Mouse (Mus musculus) fibroblast of lung, adult 2 months (primary cell): Measurements from ENCODE around the gene Spata25.
"Not testable (repeated sequence)": the region's sequence is repeated elsewhere in the genome, so short reads cannot be mapped to it uniquely, and the experiment has no call there.

Experiments
- DNase-seq: peaks from one replicate; pipeline ENCODE4 v3.0.0-alpha.2; 2011; ENCODE audit warnings: low read depth

Gene Spata25

GRCm38 (mm10) chr2:164828437-164828836 lies at the start of gene Spata25:
TSS of gene Spata25 (minus strand) at chr2:164828537.
- no peak for DNase-seq

DNA sequence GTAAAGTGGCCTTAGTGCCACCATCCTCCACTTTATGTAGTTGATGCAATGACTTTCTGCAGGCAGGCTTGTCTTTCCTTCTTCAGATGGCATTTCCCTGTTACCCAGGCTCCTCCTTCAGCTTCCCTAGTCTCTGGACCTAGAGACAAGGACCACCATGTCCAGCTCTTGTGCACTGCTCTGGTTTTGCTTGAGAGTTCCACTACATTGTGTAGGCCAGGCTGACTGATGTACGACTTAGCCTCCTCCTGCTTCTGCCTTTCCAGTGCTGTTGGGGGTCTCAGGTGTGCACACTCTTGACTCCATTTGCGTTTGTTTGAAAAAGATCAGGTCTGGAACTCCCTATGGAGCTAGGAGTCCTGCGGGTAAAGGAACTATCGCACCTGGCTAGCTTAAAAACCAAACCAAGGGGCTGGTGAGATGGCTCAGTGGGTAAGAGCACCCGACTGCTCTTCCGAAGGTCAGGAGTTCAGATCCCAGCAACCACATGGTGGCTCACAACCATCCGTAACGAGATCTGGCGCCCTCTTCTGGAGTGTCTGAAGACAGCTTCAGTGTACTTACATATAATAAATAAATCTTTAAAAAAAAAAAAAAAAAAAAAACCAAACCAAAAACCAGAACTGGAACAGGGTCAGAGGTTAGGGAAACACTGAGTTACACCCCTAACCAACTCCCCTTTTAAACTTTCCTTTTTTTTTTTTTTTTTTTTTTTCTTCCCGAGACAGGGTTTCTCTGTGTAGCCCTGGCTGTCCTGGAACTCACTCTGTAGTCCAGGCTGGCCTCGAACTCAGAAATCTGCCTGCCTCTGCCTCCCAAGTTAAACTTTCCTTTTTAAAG lies 49.3 kb upstream of the Spata25 start:
- DNase-seq: not testable (repeated sequence)

DNA sequence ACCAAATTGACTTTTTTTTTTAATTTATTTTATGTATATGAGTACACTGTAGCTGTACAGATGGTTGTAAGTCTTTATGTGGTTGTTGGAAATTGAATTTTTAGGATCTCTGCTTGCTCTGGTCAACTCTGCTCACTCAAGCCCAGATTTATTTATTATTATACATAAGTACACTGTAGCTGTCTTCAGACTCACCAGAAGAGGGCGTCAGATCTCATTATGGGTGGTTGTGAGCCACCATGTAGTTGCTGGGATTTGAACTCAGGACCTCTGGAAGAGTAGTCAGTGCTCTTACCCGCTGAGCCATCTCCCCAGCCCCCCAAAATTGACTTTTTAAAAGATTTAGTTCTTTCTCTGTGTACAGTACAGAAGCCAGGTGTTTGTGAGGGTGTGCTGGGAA lies 47.3 kb upstream of the Spata25 start:
- not testable (repeated sequence) for DNase-seq

- DNase-seq: peak; percentile 40
These were observed 46.0 kb upstream of the Spata25 start for GRCm38 (mm10) chr2:164874239-164874769.

GRCm38 (mm10) chr2:164873621-164874020 lies 45.3 kb upstream of the Spata25 start:
- DNase-seq: no peak

- no peak for DNase-seq
These were observed 43.4 kb upstream of the Spata25 start for GRCm38 (mm10) chr2:164871602-164872303.

DNA sequence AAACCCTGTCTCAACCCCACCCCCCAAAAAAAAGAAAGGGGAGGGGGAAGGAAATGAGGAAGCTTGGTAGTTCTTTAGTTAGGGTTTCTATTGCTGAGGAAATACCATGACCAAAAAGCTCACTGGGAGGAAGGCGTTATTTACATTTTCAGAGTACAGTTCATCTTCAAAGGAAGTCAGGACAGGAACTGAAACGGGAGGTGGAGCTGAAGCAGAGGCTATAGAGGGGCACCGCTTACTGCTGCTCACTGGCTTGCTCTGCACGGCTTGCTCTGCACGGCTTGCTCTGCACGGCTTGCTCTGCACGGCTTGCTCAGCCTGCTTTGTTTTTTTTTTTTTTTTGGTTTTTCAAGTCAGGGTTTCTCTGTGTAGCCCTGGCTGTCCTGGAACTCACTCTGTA lies 40.2 kb upstream of the Spata25 start:
- DNase-seq: no peak

- no peak for DNase-seq
These were observed 39.2 kb upstream of the Spata25 start for GRCm38 (mm10) chr2:164867566-164867965.

DNA sequence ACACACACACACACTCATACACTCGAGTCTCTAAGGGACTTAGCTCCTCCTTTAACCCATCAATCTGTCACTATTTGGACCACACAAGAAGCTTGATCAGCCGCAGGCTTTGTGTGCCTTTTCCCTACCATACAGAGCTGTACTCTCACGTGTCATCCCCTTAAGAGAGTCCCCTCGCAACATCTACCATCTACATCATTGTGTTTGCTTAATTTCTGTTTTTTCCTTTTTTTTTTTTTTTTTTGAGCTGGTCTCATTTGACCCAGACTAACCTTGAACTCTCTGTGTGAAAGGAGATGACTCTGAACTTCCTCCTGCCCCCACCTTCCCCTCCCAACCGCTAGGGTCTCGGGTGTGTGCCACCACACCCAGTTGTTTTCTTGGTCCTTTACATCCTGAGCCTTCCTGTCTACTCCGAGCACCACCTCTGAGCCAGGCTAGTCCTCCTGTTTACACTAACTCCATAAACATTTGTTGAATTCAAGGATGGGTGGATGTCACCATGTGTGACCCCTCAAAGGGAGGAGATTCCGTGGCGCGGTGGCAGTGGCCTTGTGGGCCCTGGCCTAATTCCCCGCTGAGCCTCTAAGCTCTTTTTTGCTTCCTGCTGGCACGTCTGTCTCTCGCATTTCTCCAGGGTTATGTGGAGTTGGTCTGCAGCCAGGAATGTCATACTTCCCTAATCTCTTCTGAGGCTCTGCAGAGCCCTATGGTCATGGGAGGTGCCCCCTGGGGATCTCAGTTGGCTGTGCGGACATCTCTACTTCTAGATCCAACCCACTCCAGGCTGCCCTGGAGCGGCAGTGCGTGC lies 38.6 kb upstream of the Spata25 start:
- DNase-seq: no peak

DNA sequence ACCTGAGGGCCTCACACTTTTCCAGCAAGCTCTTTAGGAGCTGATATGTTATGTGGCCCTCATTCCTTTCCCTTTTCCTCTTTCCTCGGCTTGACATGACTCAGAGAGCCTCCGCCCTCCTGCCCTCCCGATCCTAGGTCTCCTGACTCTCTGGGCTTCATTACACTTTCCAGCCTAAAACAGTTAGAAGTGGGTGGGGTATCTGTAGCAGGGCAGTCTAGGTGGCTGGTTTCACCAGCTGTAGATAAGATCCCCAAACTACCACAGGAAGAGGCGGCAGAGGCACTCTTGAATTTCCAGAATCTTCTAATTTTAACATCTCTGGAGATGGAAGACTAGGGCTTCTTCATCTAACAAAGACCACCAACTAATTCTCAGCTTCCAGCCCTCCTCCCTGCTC lies 36.3 kb upstream of the Spata25 start:
- DNase-seq: no peak

DNA sequence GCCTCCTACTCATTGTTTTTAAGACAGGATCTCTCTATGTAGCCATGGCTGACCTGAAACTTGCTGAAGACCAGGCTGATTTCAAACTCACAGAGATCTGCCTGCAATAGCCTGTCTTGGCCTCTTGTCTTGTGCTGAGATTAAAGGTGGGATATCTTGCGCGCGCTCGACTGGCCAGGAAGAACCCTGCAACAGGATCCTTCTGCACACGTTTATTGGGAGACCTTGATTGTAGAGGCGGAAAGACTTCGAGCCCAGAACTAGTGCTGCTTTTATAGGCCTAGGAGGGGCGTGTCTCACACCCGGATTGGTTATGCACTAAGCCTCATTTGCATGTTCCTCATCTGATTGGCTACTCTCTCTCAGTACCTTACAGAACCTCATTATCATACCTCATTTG lies 35.1 kb upstream of the Spata25 start:
- not testable (repeated sequence) for DNase-seq

GRCm38 (mm10) chr2:164862179-164862861 lies 34.0 kb upstream of the Spata25 start:
- no peak for DNase-seq

DNA sequence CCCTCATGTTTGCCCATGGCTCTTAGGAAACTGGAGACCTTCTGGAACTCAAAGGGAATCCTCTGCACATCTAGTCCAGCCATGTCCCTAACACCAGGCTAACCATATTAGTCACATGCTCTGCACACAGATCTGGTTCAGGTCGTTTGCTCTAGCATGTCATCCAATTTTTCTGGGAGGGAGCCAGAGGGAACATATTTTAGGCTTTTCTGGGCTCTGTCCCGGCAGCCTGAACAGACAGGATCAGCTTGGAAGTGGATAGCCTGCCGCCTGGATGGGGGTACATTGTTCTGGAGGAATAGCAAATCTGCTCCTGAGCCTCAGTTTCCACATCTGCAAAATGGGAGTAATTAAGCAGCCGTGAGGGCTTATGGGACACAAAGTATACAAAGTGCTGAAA lies 32.8 kb upstream of the Spata25 start:
- no peak for DNase-seq

GRCm38 (mm10) chr2:164859640-164860432 lies 31.5 kb upstream of the Spata25 start:
- DNase-seq: no peak

GRCm38 (mm10) chr2:164859155-164859554 lies 30.8 kb upstream of the Spata25 start:
- no peak for DNase-seq

DNA sequence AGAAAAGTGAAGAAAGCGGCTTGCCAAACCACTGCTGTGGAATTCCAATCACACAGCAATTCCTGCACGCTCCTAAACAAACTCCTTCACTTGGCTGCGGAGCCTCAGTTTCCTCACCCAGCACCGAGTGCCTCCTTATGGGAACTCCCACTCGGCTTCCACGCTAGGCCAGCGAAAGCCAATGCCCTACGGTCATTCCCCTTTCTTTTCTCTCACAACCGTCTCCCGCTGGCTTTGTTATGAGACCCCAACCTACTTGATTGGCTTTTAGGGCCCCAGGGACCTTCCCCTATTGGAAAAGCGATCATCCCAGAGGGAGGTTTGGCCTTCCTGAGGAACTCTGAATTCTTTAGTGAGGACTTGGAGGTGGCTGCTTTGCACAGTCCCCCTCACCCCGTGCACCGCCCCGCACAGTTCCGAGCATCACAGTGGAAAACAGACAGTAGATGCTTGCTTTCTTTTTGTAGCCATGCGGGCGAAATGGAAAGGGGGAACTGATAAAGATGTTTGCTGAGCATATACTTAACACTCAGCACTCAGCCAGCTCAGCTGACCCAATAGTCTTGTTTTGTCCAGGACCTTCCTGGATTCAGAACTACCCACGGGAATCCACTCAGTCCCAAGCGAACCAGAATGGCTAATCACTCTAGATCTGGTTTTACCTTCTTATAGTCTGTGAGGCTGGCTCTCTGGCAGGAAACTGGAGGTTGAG lies 29.7 kb upstream of the Spata25 start:
- DNase-seq: no peak

- no peak for DNase-seq
These were observed 28.9 kb upstream of the Spata25 start, which contains the start of gene Pltp for GRCm38 (mm10) chr2:164857101-164857821. TSS of gene Pltp (minus strand) at chr2:164857711.

DNA sequence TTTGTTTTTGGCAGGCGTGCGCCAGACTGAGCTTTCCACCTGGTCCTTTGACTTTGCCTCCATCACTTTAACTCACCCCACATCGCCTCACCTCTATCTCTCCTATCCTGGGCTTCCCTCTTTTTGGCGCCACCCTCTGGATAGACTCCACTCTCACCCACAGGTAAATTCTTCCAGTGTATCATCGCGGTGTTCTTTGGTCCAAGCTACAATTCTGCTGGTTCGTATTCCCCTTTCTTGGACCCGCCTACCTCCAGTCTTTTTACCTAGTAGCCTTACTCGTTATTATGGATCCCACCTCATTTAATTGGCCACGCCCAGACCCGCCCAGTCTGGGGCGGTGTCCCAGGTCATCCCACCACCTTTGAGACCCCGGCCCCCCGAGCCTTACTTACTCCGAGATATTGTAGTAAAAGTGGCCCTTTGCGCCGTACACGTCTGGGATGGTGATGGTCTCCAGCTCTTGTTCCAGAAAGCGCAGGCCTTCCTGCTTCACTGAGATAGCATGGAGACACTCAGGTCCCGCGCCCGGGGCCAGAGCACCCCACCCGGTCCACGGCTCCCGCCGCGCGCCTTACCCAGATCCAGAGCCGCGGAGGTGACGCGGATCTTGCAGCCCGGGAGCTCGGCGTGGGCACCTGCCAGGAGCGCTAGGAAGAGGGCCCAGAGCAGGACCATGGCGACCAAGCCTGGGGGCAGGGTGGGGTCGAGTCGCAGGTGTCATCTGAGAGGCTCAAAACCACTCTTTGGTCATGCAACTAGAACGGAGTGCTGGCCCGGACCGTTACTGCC lies 28.2 kb upstream of the Spata25 start:
- no peak for DNase-seq

- not testable (repeated sequence) for DNase-seq
These were observed 27.2 kb upstream of the Spata25 start for GRCm38 (mm10) chr2:164855572-164855971.
